Mouse (Mus musculus): Measurements from ENCODE around the gene Orm2.

The Orm2 gene

GRCm38 (mm10) chr4:63408247-63408646 is 46.0 kb downstream of the Orm2 start:
- no peak for DNase-seq

DNA sequence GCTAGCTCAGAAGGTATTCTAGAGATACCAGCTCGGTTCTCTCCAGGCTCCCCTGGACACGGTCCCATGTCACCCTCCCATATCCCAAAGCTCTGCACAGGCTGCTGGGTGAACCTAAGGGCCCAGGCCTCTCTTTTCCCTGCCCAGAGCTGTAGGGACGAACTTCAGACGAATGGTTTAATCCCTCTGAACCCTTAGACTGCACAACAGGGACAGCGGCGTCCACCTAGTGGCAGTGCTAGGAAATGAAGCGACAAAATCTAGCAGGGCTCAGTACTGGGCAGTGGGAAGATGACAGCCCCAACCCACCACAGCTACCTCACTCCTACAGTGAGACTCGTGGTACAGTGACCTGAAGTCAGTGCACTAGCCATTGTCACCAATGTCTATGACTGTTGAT is 46.4 kb downstream of the Orm2 start:
- DNase-seq, result peak; percentile 73 to 74

DNA sequence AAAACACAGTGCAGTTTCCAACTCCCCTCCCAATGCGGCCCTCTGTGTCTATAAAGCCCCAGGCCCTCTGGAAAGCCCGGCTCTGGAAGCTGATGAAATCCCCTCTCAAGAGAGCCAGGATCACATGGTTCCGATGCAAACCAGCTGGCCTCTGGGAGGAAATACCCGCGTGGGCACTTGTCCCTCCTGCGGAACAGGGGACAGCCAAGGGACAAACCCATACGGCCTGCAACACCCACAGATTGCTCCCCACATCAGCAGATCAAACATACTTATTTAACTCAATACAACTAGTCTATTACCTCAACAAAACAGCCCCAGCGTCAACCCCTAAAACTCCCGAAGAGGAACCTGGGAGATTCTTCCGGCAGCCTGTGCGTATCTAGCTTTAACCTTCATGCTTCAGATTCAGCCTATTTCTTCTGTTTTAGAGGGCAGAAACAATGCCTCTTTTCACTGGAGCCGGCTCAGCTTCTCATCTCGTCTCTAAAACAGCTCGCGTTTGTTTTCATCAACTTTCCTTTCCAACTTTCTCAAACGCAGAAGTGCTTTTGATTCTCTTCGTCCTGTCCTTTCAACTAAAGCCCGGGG is 47.2 kb downstream of the Orm2 start:
- peak; percentile 39 to 46 for DNase-seq

DNA sequence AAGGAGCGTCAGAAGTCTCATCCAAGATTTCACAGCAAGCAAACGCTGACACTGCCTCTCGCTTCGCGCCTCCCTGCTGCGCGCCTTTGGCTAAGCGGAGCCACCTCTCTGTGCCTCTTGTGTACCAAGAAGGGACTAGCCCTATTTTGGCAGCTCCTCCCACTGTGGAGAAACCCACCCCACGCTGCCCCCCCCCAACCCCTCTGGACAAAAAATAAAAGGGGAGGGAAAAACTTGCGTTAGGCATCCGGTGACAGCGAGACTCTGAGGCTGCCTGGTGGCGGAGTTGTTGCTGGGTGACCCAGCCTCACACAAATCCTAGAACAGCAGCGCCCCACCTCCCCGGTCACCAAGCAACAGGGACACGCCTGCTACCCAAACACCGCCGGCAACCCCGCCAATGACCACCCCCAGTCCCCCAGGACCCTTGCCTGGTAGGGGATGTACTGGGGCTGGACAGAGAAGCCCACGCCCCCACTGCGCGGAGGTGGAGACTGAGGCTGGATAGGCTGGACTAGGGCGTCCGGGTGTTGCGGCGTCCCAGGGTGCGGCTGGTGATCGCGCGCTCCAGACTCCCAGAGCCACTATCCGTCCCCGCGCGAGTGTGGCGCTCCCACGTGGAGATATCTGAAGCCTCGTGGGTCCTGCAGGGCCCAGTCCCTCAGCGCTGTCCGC is 47.8 kb downstream of the Orm2 start:
- peak; percentile 83 to 84 for DNase-seq

- peak; percentile 95 to 96 for DNase-seq
Measured at GRCm38 (mm10) chr4:63410583-63410934, 48.3 kb downstream of the Orm2 start.

GRCm38 (mm10) chr4:63411222-63411621 is 49.0 kb downstream of the Orm2 start:
- DNase-seq, result no peak

- DNase-seq, result no peak
Measured at GRCm38 (mm10) chr4:63414951-63415350, 52.7 kb downstream of the Orm2 start.
